Mouse (Mus musculus): Measurements from ENCODE around the gene Gm5798.
"Not testable (repeated sequence)": the region's sequence is repeated elsewhere in the genome, so short reads cannot be mapped to it uniquely, and the experiment has no call there.

Gm5798 gene

DNA sequence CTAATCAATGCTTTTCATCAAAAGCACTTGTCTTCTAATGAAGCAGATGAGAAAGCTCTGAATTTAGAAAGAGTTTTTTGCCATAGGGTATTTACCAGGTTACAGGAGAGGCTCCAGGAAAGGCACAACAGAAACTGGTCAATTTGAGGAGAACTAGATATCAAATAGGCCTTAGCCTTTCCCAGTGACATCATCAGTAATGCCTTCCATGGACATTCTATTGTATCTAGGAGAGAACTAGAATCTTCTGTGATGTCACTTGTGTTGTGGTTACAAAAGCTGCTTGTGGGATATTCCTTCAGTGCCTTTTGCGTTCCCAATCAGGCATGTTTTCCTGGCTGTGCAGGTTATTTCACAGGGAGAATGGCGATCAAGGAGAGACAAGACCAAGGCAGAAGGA lies at the start of gene Gm5798:
TSS of gene Gm5798 (plus strand) at position 301 of the 400 bp plus-strand sequence.
- DNase-seq (ENCODE audit: low spot score in 2 of 2) = not testable (repeated sequence)

DNA sequence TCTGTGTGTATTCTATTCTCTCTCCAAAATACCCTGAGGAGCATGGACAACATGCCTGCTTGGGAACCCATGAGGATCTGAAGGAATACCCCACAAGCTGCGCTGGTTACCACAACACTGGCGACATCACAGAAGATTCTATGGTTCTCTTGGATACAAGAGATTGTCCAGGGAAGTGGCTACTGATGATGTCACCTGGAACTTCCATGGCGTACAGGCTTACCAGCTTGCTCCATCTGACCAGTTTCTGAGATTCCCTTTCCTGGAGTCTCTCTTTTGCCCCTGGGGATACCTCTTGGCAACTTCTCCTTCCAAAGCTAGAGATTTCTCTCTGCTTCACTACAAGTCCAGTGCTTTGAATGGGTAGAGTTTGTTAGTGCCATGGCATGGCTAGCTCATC lies 37.9 kb downstream of the Gm5798 start, which contains the start of gene Gm7945:
TSS of gene Gm7945 (minus strand) at position 101 of the 400 bp plus-strand sequence.
- not testable (repeated sequence) for DNase-seq (ENCODE audit: low spot score in 2 of 2)
